Mouse (Mus musculus): ENCODE data around the gene Skp1a.

Gene Skp1a

DNA sequence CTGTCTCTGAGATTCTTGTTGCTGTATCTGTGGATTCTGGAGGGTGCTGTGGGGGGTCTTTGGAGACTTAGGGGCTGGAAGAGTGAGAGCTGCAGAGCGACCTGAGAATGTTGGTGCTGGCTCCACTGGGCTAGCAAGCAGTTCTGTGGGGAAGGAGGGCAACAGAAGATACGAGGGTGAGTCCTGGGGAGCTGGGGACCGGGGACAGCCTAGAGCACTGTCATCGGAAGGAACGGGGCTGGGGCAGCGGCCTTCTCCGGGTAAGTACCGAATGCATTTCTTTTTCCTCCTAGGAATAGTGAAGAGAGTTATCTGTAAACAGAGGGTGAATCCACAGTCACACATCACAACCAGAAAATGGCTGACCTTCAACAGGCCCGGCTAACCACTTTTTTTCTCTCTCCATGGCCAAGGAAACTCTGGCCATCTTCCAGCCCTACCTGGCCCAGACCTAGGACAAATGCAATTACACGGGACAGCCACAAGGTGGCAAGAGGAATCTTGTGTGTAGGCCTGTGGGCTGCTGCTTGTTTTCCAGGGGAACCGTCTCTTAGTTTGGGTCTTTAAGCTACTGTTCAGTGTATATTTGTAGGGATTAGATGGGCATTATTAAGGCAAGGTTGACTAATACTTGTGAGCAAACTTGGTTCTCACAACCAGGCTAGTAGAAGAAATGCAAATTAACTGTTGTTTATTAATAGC, 22.0 kb downstream of the Skp1a start:
- in situ Hi-C loops (cut with MseI, MboI) = loop anchor here in 1 of 2 experiments (5.0 kb wide), 1 partner anchor 48 kb away; no protein-coding TSS in a partner anchor

DNA sequence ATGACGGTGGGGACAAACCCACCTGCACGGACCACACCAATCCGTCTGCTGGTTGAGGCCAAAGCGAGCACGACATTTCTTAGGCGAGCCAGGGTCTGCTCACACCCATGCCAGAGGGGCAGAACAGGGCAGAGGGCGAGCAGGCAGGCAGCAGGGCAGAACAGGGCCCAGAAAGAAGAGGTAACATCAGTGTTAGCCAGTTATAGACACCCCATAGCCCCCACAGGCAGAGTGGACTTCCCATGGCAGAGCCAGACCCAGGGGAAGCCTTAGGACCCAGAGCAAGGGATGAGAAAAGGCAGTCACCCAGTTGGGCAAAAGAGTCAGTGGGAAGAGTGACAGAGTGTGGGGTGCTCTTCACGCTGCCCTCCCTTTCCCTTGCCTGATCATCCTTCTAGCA, 23.3 kb downstream of the Skp1a start:
- in situ Hi-C loops (cut with MseI, MboI) = loop anchor here in 1 of 2 experiments (5.0 kb wide), 1 partner anchor 87 kb away; no protein-coding TSS in a partner anchor

DNA sequence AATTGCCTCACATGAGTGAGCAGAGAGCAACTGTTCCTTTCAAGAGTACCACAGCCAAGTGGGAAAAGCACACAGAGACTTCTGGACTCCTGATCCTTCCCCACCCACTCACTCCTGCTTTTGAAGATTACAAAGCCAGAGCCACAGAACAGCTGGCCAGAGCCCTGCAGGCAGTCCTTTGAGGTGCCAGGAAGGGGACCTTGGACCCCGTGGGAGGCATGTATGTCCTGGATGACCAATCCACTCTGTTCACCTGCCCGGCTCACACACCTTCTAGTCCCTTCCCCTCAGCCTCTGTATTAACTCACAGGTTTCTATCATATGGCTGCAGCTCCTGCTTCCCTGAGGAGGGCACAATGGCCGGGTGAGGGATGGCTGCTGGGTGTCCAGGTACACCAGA, 25.6 kb downstream of the Skp1a start:
- in situ Hi-C loops (cut with MseI, MboI) = loop anchor here in 1 of 2 experiments (5.0 kb wide), 1 partner anchor 85 kb away; no protein-coding TSS in a partner anchor

DNA sequence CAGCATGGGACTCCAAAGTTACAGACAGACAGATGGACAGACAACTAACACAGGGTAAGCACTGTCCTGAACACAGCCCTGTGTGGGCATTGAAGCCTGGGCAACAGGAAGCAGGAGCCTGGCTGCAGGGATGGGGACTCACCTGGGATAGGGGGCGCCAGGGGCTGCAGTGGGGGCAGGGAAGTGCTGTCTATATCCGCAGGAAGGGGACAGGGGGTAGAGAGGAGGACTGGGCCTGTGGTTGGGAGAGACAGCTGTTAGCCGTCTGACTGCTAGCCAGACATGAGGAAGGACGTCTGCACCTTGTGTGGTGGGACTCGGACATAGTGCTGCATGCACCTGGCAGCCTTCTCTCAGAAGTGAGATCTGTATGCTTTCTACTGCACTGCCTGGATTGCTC, 26.9 kb downstream of the Skp1a start:
- in situ Hi-C loops (cut with MseI, MboI) = loop anchor here in 1 of 2 experiments (5.0 kb wide), 1 partner anchor 84 kb away; no protein-coding TSS in a partner anchor

DNA sequence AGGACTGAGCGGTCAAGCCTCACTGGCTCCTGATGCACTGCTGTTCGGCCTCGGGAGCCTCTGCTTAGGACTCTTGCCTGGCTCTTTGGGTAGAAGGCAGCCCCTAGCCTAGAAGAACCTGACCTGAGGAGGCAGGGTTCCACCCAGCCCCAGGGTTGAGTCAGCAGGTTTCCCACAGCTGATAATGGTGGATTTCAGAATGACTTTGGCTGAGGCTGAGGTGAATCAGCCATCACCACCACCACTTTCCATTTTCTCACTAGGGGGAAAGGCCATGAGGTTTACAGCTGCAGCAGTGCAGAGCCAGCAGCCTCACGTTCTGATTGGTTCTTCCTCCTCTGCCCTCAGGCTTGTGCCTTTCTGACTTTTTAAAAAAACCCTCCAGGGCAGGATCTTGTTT, 29.1 kb downstream of the Skp1a start:
- in situ Hi-C loops (cut with MseI, MboI) = no loop called here

DNA sequence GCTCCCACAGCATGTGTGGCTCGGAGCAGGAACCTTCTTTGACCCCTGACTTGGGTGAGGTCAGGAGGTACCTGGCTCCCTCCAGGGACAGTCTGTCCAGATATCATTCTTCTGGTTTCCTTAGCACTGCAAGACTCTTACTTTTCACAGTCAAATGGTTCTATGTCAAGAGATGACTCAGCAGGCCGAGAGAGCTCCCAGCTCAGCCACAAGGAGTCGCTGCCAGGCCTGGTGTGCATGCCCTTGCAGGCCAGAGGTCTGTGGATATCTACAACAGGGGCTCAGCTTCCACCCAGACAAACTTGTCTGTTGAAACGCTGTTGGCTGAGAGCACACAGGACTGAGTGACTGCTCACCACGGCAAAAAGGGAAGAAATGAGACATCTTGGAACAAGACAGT, 30.1 kb downstream of the Skp1a start:
- in situ Hi-C loops (cut with MseI, MboI) = no loop called here

DNA sequence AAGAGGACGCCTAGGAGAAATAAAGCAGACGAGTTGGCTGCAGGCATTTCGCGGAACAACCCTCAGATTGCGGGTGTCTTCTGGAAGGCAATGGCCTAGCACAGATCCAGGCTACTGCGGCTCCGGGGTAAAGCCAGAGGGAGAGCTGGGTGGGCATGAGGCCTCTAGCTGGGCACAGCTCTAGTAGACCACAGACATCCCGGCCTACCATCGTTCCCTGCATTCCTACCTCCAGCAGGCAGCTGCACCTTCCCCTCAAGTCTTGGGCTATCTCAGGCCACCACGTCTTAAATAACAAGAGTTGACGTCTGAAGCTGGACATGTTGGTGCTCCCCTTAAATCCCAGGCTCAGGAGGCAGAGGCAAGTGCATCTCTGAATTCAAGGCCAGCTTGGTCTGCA, 30.5 kb downstream of the Skp1a start:
- in situ Hi-C loops (cut with MseI, MboI) = no loop called here

DNA sequence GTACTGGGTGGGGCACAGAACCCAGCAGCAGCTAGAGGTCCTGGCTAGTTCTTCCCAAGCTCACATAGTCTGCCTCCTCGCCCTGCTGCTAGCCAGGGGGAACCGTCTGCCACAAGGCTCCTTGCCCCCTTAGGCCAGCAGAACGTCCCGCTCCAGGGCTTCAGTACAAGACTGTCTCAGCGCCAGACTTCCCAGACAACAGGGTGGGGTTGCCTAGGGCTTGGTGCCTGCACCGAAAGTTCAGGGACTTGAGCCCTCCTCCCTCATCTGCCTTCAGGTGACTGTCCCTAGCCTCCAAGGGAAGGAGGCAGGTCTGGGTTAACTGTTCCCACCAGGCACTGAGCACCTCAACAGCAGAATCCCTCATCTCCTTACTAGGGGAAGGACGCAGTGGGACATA, 33.1 kb downstream of the Skp1a start:
- in situ Hi-C loops (cut with MseI, MboI) = no loop called here

DNA sequence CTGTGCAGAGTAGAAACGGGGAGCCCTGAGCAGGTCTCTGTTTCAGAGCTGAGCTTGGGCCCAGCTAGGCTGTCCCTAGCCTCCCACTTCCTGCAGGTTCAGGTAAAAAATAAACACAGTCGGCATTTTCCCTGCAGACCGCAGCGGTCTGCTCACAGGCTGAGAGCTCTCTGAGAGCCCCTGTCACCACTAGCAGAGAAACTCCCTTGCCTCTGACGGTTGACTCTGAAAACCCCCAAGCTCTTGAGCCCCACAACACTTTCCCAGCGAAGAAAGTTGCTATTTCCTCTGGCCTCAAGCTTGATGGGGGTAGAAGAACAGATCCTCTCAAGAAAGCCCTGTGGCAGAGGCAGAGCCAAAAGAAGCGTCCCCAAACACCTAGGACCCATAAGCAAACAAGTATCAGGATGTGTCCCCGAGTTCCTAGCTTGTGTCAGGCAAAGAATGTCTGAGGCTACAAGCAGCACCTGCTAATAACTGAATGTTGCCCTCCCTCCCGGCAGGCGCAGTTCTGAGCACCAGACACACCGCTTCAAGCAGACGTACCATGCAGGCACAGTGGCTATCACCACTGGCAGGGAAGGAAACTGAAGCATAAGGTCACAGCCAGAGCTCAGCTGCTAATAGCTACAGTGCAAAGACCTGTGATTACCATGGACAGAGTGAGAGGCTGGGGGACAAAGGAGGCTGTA, 34.0 kb downstream of the Skp1a start:
- in situ Hi-C loops (cut with MseI, MboI) = no loop called here

DNA sequence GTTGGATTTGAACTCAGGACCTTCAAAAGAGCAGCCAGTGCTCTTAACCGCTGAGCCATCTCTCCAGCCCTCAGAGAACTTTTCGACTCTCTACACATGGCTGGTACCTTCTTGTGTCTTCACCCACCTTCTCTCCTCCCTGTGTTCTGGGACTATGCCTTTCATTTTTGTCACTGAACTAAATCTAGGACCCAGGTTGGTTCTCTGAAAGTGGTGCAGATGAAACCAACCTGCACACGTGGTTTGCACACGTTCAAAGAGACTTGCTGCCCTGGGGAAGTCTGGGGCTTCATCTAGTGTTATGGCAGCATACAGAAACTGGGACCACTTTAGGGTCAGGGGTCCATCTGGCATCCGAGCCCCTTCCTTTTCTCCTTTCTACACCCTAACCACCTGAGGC, 35.5 kb downstream of the Skp1a start:
- in situ Hi-C loops (cut with MseI, MboI) = no loop called here

DNA sequence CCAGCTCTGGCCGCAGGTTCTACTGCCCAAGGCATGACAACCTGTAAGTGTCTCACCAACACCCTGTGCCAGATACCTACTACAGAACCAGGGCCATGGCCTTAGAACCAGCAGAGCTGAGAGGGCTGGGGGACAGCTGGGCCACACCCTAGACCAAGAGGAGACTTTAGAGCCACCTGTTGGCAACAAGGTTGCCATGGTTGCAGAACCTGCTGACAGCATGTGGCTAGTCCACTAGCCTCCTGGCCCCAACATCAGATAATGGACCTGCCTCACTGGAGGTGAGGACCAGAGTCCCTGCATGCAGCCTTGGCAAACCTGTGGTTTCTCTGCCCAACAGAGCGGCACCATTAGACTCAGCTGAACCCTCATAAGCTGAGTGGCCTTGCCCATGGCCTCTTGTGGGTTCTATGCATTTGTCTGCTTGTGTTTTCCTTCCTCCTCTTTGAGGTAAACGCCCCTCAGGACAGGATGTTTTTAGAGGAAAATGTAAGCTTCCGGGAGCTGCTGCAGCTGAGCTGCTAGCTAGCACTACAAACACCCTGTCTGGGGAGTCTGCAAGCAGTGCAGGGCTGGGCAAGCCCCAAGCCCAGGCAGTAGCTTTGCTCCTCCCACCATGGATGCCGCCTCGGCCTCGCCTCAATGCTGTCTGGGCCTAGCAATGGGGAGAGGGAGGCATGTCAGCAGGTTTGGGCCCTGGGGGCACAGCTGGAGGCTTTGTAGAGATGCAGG, 36.5 kb downstream of the Skp1a start:
- in situ Hi-C loops (cut with MseI, MboI) = no loop called here

DNA sequence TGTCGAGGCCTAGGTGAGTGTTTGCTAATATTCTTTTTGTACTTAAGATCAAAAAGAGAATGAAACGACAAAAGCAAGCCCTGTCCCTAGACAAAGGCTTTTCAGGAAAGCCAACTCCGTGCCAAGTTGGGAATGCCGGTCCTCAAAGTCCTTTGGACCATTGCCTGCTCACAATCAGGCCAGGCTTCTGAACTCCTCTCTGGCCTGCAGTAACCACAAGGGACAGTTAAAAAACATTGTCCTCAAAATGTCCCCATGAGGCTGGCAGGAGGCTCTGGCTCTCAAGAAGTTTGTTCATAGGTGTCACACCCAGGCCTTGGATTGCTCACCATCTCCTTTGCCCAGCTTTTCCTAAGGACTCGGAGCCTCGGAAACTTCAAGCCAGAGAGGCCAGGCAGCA, 38.0 kb downstream of the Skp1a start:
- in situ Hi-C loops (cut with MseI, MboI) = no loop called here

DNA sequence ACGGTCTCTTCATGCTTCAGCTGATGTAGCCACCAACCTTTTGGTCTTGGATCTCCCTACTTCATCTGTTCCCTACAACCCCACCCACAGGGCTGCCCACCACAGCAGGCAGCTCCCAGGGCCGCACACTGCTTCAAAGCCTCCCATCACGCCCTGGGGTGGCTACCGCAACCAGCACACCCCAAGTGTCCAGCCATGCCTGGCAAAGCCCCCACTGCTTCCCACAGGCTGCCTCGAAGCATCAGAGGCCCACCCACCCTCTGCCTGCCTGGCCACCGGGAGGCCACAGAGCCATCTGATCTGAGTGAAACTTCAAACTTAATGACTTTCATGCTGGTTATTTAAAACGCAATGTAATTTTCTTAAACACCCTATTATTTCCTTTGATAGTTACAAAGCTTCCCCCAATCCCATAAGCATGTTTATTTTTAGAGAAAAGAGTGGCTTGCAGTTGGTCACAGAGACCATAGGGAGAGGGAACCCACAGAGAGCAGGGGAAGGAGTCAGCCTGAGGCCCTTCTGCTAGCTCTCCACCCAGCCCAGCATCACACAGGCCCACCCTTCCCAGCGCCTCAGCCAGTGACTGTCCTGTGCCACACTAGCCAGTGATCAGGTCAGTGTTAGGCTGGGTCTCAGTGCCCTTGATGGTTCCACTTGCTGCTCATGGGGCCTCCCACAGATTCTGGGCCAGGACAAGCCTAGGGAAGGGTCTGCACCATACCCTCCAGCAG, 40.1 kb downstream of the Skp1a start:
- in situ Hi-C loops (cut with MseI, MboI) = no loop called here

DNA sequence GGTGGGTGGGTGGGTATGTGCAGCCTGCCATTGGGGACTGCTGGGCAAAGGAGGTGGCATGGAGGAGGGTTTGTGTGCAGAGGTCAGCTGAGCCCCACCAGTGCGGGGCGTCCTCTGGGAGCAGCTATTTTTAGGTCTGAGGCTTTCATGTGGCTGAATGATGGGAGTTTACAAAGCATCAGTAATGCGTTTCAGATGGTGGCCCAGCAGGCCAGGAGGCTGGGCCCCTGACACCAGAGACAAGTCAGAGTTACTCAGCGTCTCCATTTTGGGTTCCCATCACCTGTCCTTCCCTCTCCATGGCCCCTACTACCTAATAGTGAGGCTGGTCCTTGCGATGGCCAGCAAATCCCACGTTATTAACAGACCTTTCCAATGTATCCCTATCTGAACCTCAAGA, 40.8 kb downstream of the Skp1a start:
- in situ Hi-C loops (cut with MseI, MboI) = no loop called here

DNA sequence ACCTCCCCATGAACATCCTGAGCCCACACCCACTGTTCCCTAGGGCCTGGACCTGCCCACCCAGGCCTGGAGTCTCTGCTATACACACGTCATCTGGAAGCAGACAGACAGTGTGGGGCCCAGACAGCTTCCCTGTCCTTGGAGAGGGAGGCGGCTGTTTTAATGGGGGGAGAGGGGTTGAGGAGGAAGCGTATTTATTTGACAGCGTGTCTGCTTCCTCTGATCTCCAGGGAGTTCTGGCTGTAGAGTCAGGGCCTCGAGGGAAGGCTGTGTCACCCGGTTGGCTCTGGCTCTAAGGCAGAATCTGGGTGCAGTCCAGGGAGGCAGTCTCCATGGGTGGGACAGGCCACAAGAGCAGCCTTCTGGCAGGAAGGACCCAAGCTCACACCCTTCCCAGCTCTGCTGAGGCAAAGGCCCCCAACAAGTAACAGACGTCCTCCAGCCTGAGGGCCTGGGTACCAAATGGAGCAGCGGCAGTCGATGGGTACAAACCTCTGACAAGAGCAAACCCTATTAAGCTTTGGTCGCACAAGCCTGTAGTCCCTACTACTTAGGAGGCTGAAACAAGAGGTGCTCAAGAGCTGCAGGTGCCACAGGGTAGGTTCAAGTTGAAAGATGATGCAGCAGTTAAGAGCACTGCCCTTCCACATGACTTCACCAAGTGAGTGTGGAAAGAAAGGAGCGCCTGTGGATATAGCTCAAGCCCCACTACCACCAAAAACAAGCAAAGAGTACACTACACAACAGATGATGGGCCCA, 41.6 kb downstream of the Skp1a start:
- in situ Hi-C loops (cut with MseI, MboI) = no loop called here

DNA sequence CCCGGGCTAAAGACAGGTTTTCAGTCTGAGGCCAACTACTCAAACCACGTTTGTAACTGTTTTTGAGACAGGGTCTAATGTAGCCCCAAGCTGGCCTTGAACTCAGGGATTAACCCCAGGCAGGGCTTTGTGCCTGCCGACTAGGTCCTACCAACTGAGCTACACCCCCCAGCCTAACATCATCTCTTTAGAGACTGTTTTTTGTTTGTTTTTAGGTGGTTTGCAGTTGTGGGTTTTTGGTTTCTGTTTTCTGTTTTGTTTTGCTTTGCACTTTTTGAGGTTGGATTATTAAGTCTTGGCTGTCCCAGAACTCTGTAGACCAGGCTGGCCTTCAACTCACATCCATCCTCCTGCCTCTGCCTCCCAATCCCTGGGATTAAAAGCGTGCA, 42.1 kb downstream of the Skp1a start:
- in situ Hi-C loops (cut with MseI, MboI) = no loop called here

DNA sequence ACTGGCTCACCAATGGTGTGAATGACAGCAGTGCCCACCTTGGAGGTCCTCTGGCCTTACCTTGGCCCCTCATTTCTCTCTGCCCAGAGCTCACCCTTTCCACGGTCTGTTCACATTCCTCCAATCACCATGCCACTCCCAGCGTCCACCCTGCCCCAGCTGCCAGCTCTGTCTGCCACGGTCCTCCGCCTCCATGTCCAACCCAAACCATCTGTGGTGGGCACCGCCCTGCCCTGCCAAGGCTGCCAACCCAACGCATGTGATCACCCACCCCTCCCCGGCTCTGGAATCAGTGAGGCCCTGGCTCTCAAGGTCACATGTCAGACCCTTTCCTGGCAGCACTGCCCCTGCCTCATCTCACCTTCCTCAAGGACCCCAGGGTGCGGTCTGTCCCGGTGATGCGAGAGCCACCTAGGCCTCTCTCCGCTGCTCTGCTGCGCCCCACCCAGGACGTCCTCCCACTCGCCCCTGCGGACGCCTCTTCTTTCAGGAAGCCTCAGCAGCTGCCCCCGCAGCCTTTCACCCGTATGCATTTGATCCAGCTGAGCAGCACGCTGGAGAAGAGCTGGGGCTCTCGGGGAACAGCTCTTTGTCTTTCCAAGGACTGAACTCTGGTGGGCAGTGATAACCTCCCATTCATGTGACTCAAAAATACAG, 42.8 kb downstream of the Skp1a start:
- in situ Hi-C loops (cut with MseI, MboI) = no loop called here

DNA sequence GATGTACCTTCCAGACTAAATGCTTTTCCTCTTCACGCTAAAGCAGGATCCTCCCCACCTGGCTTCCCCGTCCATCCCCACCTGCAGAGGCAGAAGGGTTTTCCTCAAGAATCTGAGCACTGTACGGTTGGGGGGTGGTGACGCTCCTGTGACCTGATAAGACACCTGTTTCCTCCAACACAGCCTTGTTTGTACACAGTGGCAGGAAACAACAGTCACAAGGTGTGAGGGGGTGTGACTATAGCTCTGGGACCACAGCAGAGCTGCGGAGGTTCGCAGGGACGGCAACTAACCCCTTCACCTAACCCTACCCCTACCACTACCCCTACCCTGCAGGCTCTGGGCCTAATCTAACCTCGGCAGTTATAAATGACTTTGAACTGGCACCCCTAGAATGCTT, 43.6 kb downstream of the Skp1a start:
- in situ Hi-C loops (cut with MseI, MboI) = no loop called here

DNA sequence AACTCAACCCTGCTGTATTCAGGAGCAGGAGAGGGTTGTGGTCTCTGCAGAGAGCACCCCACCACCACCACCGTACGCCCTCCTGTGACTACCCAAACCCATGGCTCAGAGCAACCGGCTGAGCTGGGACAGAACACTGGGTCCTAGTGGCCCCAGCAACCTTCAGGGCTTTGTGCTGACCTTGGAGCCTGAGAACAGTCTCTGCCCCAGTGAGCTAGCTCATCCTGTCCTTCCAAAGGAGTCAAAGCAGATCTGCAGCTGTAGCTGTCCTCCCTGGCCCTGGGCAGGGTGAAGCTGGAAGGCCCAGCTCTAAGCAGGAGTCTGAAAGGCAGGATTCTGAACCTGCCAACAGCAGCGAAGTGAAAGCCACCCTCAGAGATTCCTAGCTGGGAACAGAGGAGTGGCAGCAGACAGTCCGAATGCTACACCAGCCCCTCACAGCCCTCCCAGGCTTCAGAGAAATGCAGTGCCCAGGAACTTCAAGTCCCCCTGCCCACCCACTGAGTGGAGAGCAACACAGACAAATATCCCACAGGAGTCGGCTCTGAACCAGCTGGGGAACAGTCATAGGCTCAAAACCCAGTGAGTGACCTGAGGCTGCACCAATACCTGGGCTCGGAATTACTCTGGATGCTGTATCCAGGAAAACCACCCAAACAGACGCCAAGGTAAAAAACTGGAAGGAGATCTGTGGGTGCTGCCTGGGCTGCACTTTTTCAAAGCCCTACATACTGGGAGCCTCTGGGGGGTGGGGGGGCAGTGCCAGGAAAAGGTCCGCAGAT, 44.2 kb downstream of the Skp1a start:
- in situ Hi-C loops (cut with MseI, MboI) = no loop called here

DNA sequence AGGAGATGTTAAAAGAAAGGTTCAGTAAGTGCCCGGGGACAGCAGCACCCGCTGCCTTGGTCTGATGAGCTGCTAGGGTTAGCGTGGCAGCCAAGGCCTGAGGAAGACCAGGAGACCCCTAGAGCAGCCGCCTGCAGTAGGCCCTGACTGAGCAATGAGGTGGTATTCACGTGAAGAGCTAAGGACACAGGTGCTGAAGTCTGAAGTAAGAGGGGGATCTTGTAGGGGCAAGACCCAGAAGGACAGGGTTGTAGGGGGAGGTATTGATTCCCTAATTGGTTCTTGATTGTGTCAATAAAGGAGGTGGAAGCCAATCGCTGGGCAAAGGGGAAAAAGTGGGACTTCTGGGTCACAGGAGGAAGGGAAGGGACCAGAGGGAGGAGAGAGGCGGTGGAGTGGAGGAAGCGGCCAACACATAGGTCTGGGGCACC, 45.2 kb downstream of the Skp1a start:
- in situ Hi-C loops (cut with MseI, MboI) = no loop called here

Data from mouse trophoblast stem cell (cell line).